Mouse (Mus musculus) large intestine, adult 2 months (tissue): Measurements from ENCODE around the gene Pdia3. TPM values are rescaled to one million over a fixed set of nuclear protein-coding genes. Genes with fewer than 3 reads are reported as not detected.
A peak's percentile ranks its signal among the peaks of the same experiment; 100 is the strongest.
"Not testable (repeated sequence)": the region's sequence is repeated elsewhere in the genome, so short reads cannot be mapped to it uniquely, and the experiment has no call there.

Source experiments
- DNase-seq: peaks from one replicate; pipeline ENCODE4 v3.0.0-alpha.2; 2012; ENCODE audit warnings: low read depth, low spot score
- WGBS: fragments of 180-500 bp; shearing (Covaris S2); methylation state at CpG from one replicate; pipeline ENCODE4 v1.1.7; 2018; 5-methylcytosine and 5-hydroxymethylcytosine counted together
- polyA plus RNA-seq: library from polyadenylated mRNA; depleted of rRNA; stranded (reverse); fragments of >200 nt; gene quantifications from 2 replicates; pipeline ENCODE4 v1.2.3, GENCODE M21; 2012; rRNA removed

Pdia3 gene
- 405 and 622 TPM in 2 replicates for polyA plus RNA-seq

- 1% methylated on average over 65 of the region's 68 CpGs for WGBS
- no peak for DNase-seq
Observed at GRCm38 (mm10) chr2:121413387-121414042, at the start of gene Pdia3, which contains the start of gene Catsper2. TSS of gene Pdia3 (plus strand) at chr2:121413775. TSS of gene Catsper2 (minus strand) at chr2:121413792.

DNA sequence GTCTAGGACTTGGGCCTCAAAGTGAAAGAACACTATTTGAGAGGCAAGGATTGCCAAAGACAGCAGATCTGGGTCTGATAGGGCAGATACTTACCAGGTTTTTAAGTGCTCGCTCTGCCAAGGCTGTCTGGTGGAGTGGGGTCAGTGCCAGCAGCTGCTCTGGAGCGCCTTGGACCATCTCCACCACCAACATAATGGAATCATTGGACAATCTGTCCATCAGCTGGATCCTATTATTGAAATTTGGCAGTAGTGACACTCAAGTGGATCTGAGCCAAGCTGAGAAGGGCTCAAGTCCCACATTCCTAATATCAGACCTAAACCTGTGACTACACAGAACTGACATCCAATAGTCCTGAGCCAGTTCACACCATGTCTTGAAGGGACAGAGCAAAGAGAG, 44.7 kb upstream of the Pdia3 start:
- DNase-seq: no peak
- WGBS: 80% methylated on average over 2 of the region's 2 CpGs

DNA sequence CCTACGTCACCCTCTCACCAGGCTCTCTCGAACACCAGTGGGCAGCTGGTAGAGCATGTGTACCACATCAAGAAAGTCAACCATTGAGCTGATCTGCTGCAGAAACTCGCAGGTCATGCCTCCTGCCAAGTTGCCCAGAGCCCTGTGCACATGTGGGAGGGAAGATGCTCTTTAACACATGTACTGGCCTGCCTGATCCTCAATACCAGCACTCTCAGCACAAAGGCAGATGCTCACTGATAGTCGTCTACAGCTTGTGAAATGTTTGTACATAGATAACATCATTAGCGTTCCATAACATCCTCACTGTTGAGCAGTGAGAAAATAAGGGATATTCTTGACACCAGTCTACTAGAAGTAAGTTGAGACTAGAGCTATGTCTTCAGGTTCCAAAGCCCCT, 42.7 kb upstream of the Pdia3 start:
- DNase-seq: no peak
- WGBS: 74% methylated on average over 5 of the region's 5 CpGs

DNA sequence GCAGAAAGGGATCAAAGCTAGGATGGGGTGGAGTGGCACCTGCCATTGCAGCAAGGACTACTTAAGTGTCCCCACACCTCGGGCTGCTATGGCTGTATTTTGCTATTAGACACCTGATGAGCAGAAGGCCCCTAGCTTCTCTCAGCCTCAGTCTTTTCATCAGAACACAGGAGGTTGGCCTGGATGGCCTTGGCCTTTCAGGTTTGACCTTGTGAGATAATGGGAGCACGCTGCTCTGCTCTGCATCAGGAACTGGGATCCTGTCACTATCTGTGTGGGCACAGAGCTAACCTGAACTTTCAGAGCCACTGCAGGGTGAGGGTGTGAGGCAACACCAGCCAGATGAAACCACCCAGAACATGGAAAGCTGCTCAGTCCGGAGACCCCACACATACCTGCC, 41.3 kb upstream of the Pdia3 start:
- WGBS: 64% methylated on average over 3 of the region's 3 CpGs
- DNase-seq: no peak

GRCm38 (mm10) chr2:121374766-121375165, 38.8 kb upstream of the Pdia3 start:
- 45% methylated on average over 2 of the region's 2 CpGs for WGBS
- no peak for DNase-seq

- not testable (repeated sequence) for DNase-seq
- 93% methylated on average over 17 of the region's 17 CpGs for WGBS
Observed at GRCm38 (mm10) chr2:121386961-121387575, 26.5 kb upstream of the Pdia3 start, which contains the start of gene Strc. TSS of gene Strc (minus strand) at chr2:121387168.

DNA sequence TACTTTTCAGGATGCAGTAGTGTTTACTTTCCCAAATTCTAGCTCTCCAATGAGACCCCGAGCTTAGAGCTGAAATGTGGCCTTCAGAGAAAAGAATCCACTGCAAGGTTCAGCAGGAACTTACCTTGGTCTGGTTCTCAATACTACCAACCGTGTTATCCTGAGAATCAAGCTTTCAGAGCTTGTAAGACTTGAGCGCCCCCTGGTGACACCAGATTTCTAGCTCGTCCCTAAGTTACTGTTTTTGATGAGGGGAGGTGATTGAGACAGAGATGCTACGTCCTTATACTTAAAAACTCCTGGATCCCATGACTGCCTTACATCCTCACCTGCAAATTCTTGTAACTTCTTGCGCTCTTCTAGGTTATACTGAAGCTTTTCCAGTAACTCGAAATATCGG, 17.0 kb upstream of the Pdia3 start:
- 14% methylated on average over 8 of the region's 8 CpGs for WGBS
- DNase-seq: peak; percentile 72

GRCm38 (mm10) chr2:121403296-121403695, 10.3 kb upstream of the Pdia3 start:
- no peak for DNase-seq

- no peak for DNase-seq
- 31% methylated on average over 4 of the region's 4 CpGs for WGBS
Observed at GRCm38 (mm10) chr2:121408160-121408559, 5.4 kb upstream of the Pdia3 start.

- WGBS: 6% methylated on average over 4 of the region's 4 CpGs
- DNase-seq: no peak
Observed at GRCm38 (mm10) chr2:121412843-121413386, 660 bp upstream of the Pdia3 start.

- no peak for DNase-seq
- WGBS: under 1% methylated on average over 32 of the region's 32 CpGs
Observed at GRCm38 (mm10) chr2:121414139-121414685, 637 bp downstream of the Pdia3 start.

- no peak for DNase-seq
Observed at GRCm38 (mm10) chr2:121415103-121415502, 1.5 kb downstream of the Pdia3 start.

DNA sequence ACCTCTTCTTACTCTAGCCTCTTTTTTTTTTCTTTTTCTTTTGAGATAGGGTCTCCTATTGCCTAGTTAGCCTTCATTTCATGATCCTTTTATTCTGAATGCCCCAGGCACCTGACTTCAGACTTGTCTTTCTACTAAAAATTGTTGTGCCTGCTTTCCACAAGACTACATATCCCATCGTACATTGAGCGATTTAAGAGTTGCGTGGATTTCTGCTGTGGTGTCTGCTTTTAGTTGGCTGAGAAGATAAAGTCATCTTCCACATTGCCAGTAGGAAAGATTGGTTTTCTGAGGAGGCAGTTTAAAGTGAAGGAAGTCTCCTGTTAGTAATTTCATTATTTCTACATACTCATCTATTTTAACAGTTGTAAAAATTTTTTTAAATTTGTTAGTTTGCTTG, 2.0 kb downstream of the Pdia3 start:
- WGBS: 71% methylated on average over 3 of the region's 3 CpGs
- no peak for DNase-seq

More at GRCm38 (mm10) chr2:121415103-121415502, 1.5 kb downstream of the Pdia3 start:
- 27% methylated on average over 3 of the region's 3 CpGs for WGBS

- WGBS: 46% methylated on average over 6 of the region's 6 CpGs
Observed at GRCm38 (mm10) chr2:121416356-121416755, 2.8 kb downstream of the Pdia3 start.

GRCm38 (mm10) chr2:121418476-121418875, 4.9 kb downstream of the Pdia3 start:
- WGBS: 58% methylated on average over 3 of the region's 3 CpGs
- no peak for DNase-seq

More at GRCm38 (mm10) chr2:121416356-121416755, 2.8 kb downstream of the Pdia3 start:
- DNase-seq: no peak

GRCm38 (mm10) chr2:121423166-121423565, 9.6 kb downstream of the Pdia3 start:
- WGBS: 84% methylated on average over 2 of the region's 2 CpGs
- DNase-seq: no peak

- 85% methylated on average over 2 of the region's 2 CpGs for WGBS
- DNase-seq: no peak
Observed at GRCm38 (mm10) chr2:121425890-121426289, 12.3 kb downstream of the Pdia3 start.

DNA sequence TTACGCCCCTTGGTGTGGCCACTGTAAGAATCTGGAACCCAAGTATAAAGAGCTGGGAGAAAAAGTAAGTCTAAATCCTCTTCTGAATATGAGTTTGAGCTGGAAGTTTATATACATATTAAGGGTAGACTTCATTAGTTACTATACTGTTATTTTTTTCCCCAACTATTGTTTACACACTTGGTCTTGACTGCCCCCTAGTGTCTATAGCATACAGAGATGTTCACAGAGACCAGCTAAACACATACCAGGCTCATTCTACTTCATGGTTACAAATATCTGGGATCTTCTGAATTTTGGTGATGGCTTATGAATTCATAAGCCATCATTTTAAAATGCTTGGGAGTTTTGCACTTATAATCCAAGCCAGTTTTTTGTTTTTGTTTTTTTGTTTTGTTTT, 21.3 kb downstream of the Pdia3 start:
- 98% methylated on average over 1 of the region's 1 CpGs for WGBS
- DNase-seq: no peak

- no peak for DNase-seq
- WGBS: 56% methylated on average over 4 of the region's 4 CpGs
Observed at GRCm38 (mm10) chr2:121439746-121440145, 26.2 kb downstream of the Pdia3 start.

- 69% methylated on average over 5 of the region's 5 CpGs for WGBS
Observed at GRCm38 (mm10) chr2:121440834-121441605, 27.4 kb downstream of the Pdia3 start.

More at GRCm38 (mm10) chr2:121440834-121441605, 27.4 kb downstream of the Pdia3 start:
- DNase-seq: no peak
